Mouse (Mus musculus): ENCODE measurements around the gene 4930444G20Rik.

DNA sequence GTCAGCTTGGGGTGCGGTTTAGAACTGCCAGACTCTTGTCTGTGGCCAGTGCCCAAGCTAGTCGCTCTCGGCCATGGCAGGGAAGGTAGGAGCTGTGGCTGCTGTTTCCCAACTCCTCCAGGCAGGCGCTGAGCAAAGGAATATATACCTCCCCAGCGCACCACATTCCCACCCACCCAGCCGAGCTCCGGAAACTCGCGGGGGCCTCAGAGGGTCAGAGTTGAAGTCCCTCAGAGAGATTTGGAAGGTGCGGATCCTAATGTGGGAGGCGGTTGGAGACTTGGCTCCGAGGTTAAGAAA is 8.9 kb downstream of the 4930444G20Rik start:
- no peak for TF ChIP-seq CTCF (IDR thresholded peaks at IDR 0.05; ENCODE audit: low read depth)
- no peak for TF ChIP-seq EP300 (IDR thresholded peaks at IDR 0.05; ENCODE audit: low read depth)
